Mouse (Mus musculus) thymus, adult 2 months (tissue): ENCODE results near the gene Megf11. TPM values are rescaled to one million over a fixed set of nuclear protein-coding genes. Genes with fewer than 3 reads are reported as not detected.
"Not testable (repeated sequence)": the region's sequence is repeated elsewhere in the genome, so short reads cannot be mapped to it uniquely, and the experiment has no call there.

Experiments used
- DNase-seq: peaks from one replicate; pipeline ENCODE4 v3.0.0; 2021
- H3K27ac ChIP-seq: fragments of 200-500 bp; 2 replicates; pipeline ENCODE4 v1.5.1; 2012; ENCODE audit warnings: low read length, control low read depth; ENCODE audit not compliant: control insufficient read depth, insufficient read depth
- H3K27me3 ChIP-seq: fragments of 200-500 bp; 2 replicates; pipeline ENCODE4 v1.6.1; 2012; ENCODE audit warnings: mild to moderate bottlenecking, low read length, moderate library complexity, mixed read lengths; ENCODE audit not compliant: control insufficient read depth, insufficient read depth
- H3K36me3 ChIP-seq: fragments of 200-500 bp; 2 replicates; pipeline ENCODE4 v1.6.1; 2012; ENCODE audit warnings: mild to moderate bottlenecking, low read length, moderate library complexity; ENCODE audit not compliant: control insufficient read depth, insufficient read depth
- H3K4me1 ChIP-seq: fragments of 200-500 bp; replicated peaks from 2 replicates; pipeline ENCODE4 v1.6.1; 2012; ENCODE audit warnings: low read length; ENCODE audit not compliant: control insufficient read depth, insufficient read depth
- H3K4me3 ChIP-seq: fragments of 200-500 bp; 2 replicates; pipeline ENCODE4 v1.5.1; 2012; ENCODE audit warnings: mild to moderate bottlenecking, low read length, control low read depth, moderate library complexity; ENCODE audit not compliant: control insufficient read depth, insufficient read depth
- CTCF ChIP-seq: fragments of 200-500 bp; IDR thresholded peaks from 2 replicates; pipeline ENCODE4 v1.5.1; 2012; ENCODE audit warnings: mild to moderate bottlenecking, control low read depth, low read length, moderate library complexity, borderline replicate concordance; ENCODE audit not compliant: control insufficient read depth, poor library complexity, insufficient read depth; ENCODE audit errors: extremely low read depth
- POLR2A ChIP-seq: fragments of 200-500 bp; IDR thresholded peaks from 2 replicates; pipeline ENCODE4 v1.6.1; 2012; ENCODE audit warnings: mild to moderate bottlenecking, low read length, control low read depth, moderate library complexity; ENCODE audit not compliant: control insufficient read depth, poor library complexity, insufficient read depth; ENCODE audit errors: extremely low read depth
- WGBS: fragments of 180-500 bp; shearing (Covaris S2); methylation state at CpG from one replicate; pipeline ENCODE4 v1.1.7; 2018; 5-methylcytosine and 5-hydroxymethylcytosine counted together
- polyA plus RNA-seq: library from polyadenylated mRNA; depleted of rRNA; stranded (reverse); fragments of >200 nt; gene quantifications from 2 replicates; pipeline ENCODE4 v1.2.3, GENCODE M21; 2012

Gene Megf11
- polyA plus RNA-seq, 1 experiment, result 0.70 TPM

- Histone ChIP-seq H3K27me3 (no peaks in the 10 kb centered on the region), H3K36me3 (no peaks in the 10 kb centered on the region), H3K27ac (no peak overlapping the region), H3K4me1 (no peaks in the 10 kb centered on the region), H3K4me3 (no peak overlapping the region)
- WGBS, result 36% methylated on average over 4 of the region's 4 CpGs
- TF ChIP-seq CTCF (no peak), POLR2A (no peak)
- peak; percentile 6 for DNase-seq
These were observed 281.1 kb downstream of the Megf11 start for GRCm38 (mm10) chr9:64666549-64666948.

- no peak for DNase-seq
These were observed 282.1 kb downstream of the Megf11 start for GRCm38 (mm10) chr9:64667513-64667912.

GRCm38 (mm10) chr9:64668001-64668400 is 282.6 kb downstream of the Megf11 start:
- TF ChIP-seq POLR2A (no peak), CTCF (no peak)
- Histone ChIP-seq H3K27me3 (no peaks in the 10 kb centered on the region), H3K4me1 (no peaks in the 10 kb centered on the region), H3K4me3 (no peak overlapping the region), H3K27ac (no peak overlapping the region), H3K36me3 (no peaks in the 10 kb centered on the region)
- DNase-seq, result no peak
- 74% methylated on average over 2 of the region's 2 CpGs for WGBS

More at GRCm38 (mm10) chr9:64667513-64667912, 282.1 kb downstream of the Megf11 start:
- H3K4me1 ChIP-seq, result no peaks in the 10 kb centered on the region
- TF ChIP-seq CTCF (no peak), POLR2A (no peak)
- H3K27ac ChIP-seq, result no peak overlapping the region
- no peaks in the 10 kb centered on the region for H3K27me3 ChIP-seq
- H3K4me3 ChIP-seq, result no peak overlapping the region
- H3K36me3 ChIP-seq, result no peaks in the 10 kb centered on the region
- WGBS, result 9% methylated on average over 5 of the region's 5 CpGs

- not testable (repeated sequence) for H3K27ac ChIP-seq, H3K4me1 ChIP-seq, H3K36me3 ChIP-seq, DNase-seq, H3K27me3 ChIP-seq, H3K4me3 ChIP-seq
- WGBS, result 31% methylated on average over 9 of the region's 11 CpGs
These were observed 286.2 kb downstream of the Megf11 start for GRCm38 (mm10) chr9:64671341-64672319.

GRCm38 (mm10) chr9:64687122-64688014 is 301.9 kb downstream of the Megf11 start:
- no peaks in the 10 kb centered on the region for H3K27me3 ChIP-seq
- DNase-seq, result no peak
- H3K4me1 ChIP-seq, result no peaks in the 10 kb centered on the region
- WGBS, result 91% methylated on average over 13 of the region's 13 CpGs
- H3K36me3 ChIP-seq, result no peaks in the 10 kb centered on the region
- H3K4me3 ChIP-seq, result no peak overlapping the region
- TF ChIP-seq POLR2A, result no peak
- TF ChIP-seq CTCF, result no peak
- no peak overlapping the region for H3K27ac ChIP-seq

GRCm38 (mm10) chr9:64688015-64688394 is 302.6 kb downstream of the Megf11 start:
- H3K27ac ChIP-seq, result no peak overlapping the region
- no peaks in the 10 kb centered on the region for H3K4me1 ChIP-seq
- no peak for TF ChIP-seq CTCF
- no peaks in the 10 kb centered on the region for H3K27me3 ChIP-seq
- H3K4me3 ChIP-seq, result no peak overlapping the region
- WGBS, result 78% methylated on average over 1 of the region's 1 CpGs
- no peak for DNase-seq
- no peaks in the 10 kb centered on the region for H3K36me3 ChIP-seq
